Mouse (Mus musculus) stomach, postnatal 0 days (tissue): ENCODE results near the gene Aatf. TPM values are rescaled to one million over a fixed set of nuclear protein-coding genes. Genes with fewer than 3 reads are reported as not detected.

Experiments
- ATAC-seq: fragments of 200-750 bp; cut with Nextera tagmentation; 2 replicates; pipeline ENCODE4 v1.8.0; 2017; ENCODE audit not compliant: low FRiP score, low TSS enrichment
- DNase-seq: peaks from one replicate; pipeline ENCODE4 v3.0.0-alpha.2; 2016; ENCODE audit warnings: low spot score
- H3K27ac ChIP-seq: fragments of 300-500 bp; sonication (generic); replicated peaks from 2 replicates; pipeline ENCODE4 v1.5.1; 2014; ENCODE audit warnings: mild to moderate bottlenecking, control low read depth
- H3K27me3 ChIP-seq: fragments of 300-500 bp; sonication (generic); 2 replicates; pipeline ENCODE4 v1.6.1; 2014; ENCODE audit warnings: low read length; ENCODE audit not compliant: control insufficient read depth, insufficient read depth
- H3K36me3 ChIP-seq: fragments of 300-500 bp; sonication (generic); 2 replicates; pipeline ENCODE4 v1.6.1; 2014; ENCODE audit warnings: low read length, mixed read lengths; ENCODE audit not compliant: control insufficient read depth, insufficient read depth
- H3K4me1 ChIP-seq: fragments of 300-500 bp; sonication (generic); replicated peaks from 2 replicates; pipeline ENCODE4 v1.6.1; 2014; ENCODE audit warnings: antibody characterized with exemption; ENCODE audit not compliant: control insufficient read depth, insufficient read depth
- H3K4me2 ChIP-seq: fragments of 300-500 bp; sonication (generic); replicated peaks from 2 replicates; pipeline ENCODE4 v1.6.1; 2014; ENCODE audit warnings: low read depth, mild to moderate bottlenecking, control low read depth, moderate library complexity
- H3K4me3 ChIP-seq: fragments of 300-500 bp; sonication (generic); 2 replicates; pipeline ENCODE4 v1.5.1; 2014; ENCODE audit warnings: low read depth, low read length, control low read depth
- H3K9ac ChIP-seq: fragments of 300-500 bp; sonication (generic); 2 replicates; pipeline ENCODE4 v1.6.1; 2014; ENCODE audit warnings: mild to moderate bottlenecking, low read length, control low read depth, mixed read lengths
- H3K9me3 ChIP-seq: fragments of 300-500 bp; sonication (generic); 2 replicates; pipeline ENCODE4 v1.6.1; 2016; ENCODE audit warnings: low read length; ENCODE audit not compliant: control insufficient read depth
- CTCF ChIP-seq: IDR thresholded peaks from 2 replicates; pipeline ENCODE4 v1.5.1; 2016; ENCODE audit warnings: antibody characterized with exemption, low read depth, mild to moderate bottlenecking, moderate library complexity
- EP300 ChIP-seq: optimal IDR thresholded peaks from 2 replicates; pipeline ENCODE3; 2016; ENCODE audit warnings: antibody characterized with exemption
- WGBS: fragments of 180-500 bp; shearing (Covaris S2); extraction: QIAGEN DNeasy Blood & Tissue Kit; methylation state at CpG from one replicate; pipeline ENCODE4 v1.1.7; 2014; 5-methylcytosine and 5-hydroxymethylcytosine counted together
- polyA plus RNA-seq: library from polyadenylated mRNA; unstranded; fragments of >200 nt; fragmentation: Nextera tagmentation; extraction: Ambion mirVana; gene quantifications from 2 replicates; pipeline ENCODE4 v1.2.1, GENCODE M21; 2015

Aatf gene
- polyA plus RNA-seq, 1 experiment from 2014 or later = 24.8 TPM

GRCm38 (mm10) chr11:84440402-84440801, 72.9 kb downstream of the Aatf start:
- no peaks in the 10 kb centered on the region for H3K9me3 ChIP-seq
- H3K27ac ChIP-seq = no peak overlapping the region
- H3K27me3 ChIP-seq = no peaks in the 10 kb centered on the region
- TF ChIP-seq CTCF (no peak), EP300 (no peak)
- DNase-seq = no peak
- H3K9ac ChIP-seq = no peak overlapping the region
- no peak overlapping the region for H3K4me3 ChIP-seq
- no peak overlapping the region for H3K4me2 ChIP-seq
- ATAC-seq = no peak
- no peaks in the 10 kb centered on the region for H3K4me1 ChIP-seq
- 0 out of 2 replicates have a peak, but pooled peaks cover 2% of the 10 kb centered on the region for H3K36me3 ChIP-seq
- WGBS = 66% methylated on average over 3 of the region's 3 CpGs

GRCm38 (mm10) chr11:84434879-84435278, 78.4 kb downstream of the Aatf start:
- ATAC-seq (no peak), DNase-seq (no peak)
- H3K4me1 ChIP-seq = no peaks in the 10 kb centered on the region
- H3K9ac ChIP-seq = no peak overlapping the region
- H3K4me2 ChIP-seq = no peak overlapping the region
- TF ChIP-seq CTCF (peak; percentile 52), EP300 (no peak)
- H3K27ac ChIP-seq = no peak overlapping the region
- no peaks in the 10 kb centered on the region for H3K9me3 ChIP-seq
- H3K27me3 ChIP-seq = no peaks in the 10 kb centered on the region
- 0 out of 2 replicates have a peak, but pooled peaks cover 2% of the 10 kb centered on the region for H3K36me3 ChIP-seq
- WGBS = 77% methylated on average over 6 of the region's 6 CpGs
- H3K4me3 ChIP-seq = no peak overlapping the region

GRCm38 (mm10) chr11:84430336-84430735, 83.0 kb downstream of the Aatf start:
- Histone ChIP-seq H3K4me3 (no peak overlapping the region), H3K36me3 (no peaks in the 10 kb centered on the region), H3K4me2 (no peak overlapping the region), H3K27me3 (no peaks in the 10 kb centered on the region), H3K9ac (no peak overlapping the region), H3K27ac (no peak overlapping the region), H3K9me3 (no peaks in the 10 kb centered on the region), H3K4me1 (no peaks in the 10 kb centered on the region)
- TF ChIP-seq EP300 (no peak), CTCF (no peak)
- 52% methylated on average over 4 of the region's 4 CpGs for WGBS
- ATAC-seq (no peak), DNase-seq (no peak)

- Histone ChIP-seq H3K4me2 (no peak overlapping the region), H3K27ac (no peak overlapping the region), H3K27me3 (no peaks in the 10 kb centered on the region), H3K9me3 (no peaks in the 10 kb centered on the region), H3K4me3 (no peak overlapping the region), H3K4me1 (no peaks in the 10 kb centered on the region), H3K9ac (no peak overlapping the region), H3K36me3 (no peaks in the 10 kb centered on the region)
- peak; percentile 67; the same call in 1 of the 2 replicates for ATAC-seq
- WGBS = 68% methylated on average over 1 of the region's 1 CpGs
- TF ChIP-seq EP300 (no peak), CTCF (peak; percentile 87)
- peak; percentile 37 for DNase-seq
These were observed 83.7 kb downstream of the Aatf start for GRCm38 (mm10) chr11:84429581-84429980.

- H3K27ac ChIP-seq = no peak overlapping the region
- TF ChIP-seq CTCF (no peak), EP300 (no peak)
- no peaks in the 10 kb centered on the region for H3K36me3 ChIP-seq
- no peak overlapping the region for H3K4me2 ChIP-seq
- H3K9me3 ChIP-seq = no peaks in the 10 kb centered on the region
- H3K27me3 ChIP-seq = no peaks in the 10 kb centered on the region
- no peaks in the 10 kb centered on the region for H3K4me1 ChIP-seq
- WGBS = 81% methylated on average over 5 of the region's 5 CpGs
- ATAC-seq = no peak
- DNase-seq = no peak
- no peak overlapping the region for H3K4me3 ChIP-seq
- no peak overlapping the region for H3K9ac ChIP-seq
These were observed 86.7 kb downstream of the Aatf start for GRCm38 (mm10) chr11:84426633-84426998.

GRCm38 (mm10) chr11:84425736-84426632, 87.3 kb downstream of the Aatf start:
- no peaks in the 10 kb centered on the region for H3K27me3 ChIP-seq
- no peaks in the 10 kb centered on the region for H3K9me3 ChIP-seq
- TF ChIP-seq EP300 (no peak), CTCF (no peak)
- DNase-seq = no peak
- no peaks in the 10 kb centered on the region for H3K4me1 ChIP-seq
- no peak overlapping the region for H3K27ac ChIP-seq
- H3K4me3 ChIP-seq = no peak overlapping the region
- H3K36me3 ChIP-seq = no peaks in the 10 kb centered on the region
- no peak overlapping the region for H3K4me2 ChIP-seq
- no peak overlapping the region for H3K9ac ChIP-seq
- ATAC-seq = 0 out of 2 replicates have a peak, but pooled peaks have one; percentile 18
- WGBS = 48% methylated on average over 13 of the region's 13 CpGs
